Mouse (Mus musculus): Measurements from ENCODE around the gene Kif3a.

GRCm38 (mm10) chr11:53617562-53618109, 50.5 kb downstream of the Kif3a start:
- TF ChIP-seq CTCF (IDR thresholded peaks at IDR 0.05; ENCODE audit: control insufficient read depth, insufficient read depth, low read length) (no peak), POLR2A (IDR thresholded peaks at IDR 0.05; ENCODE audit: borderline replicate concordance, control insufficient read depth, low read depth, low read length) (no peak)

All from bone marrow, adult 2 months (tissue).